Mouse (Mus musculus): ENCODE data around the gene Uso1. TPM values are rescaled to one million over a fixed set of nuclear protein-coding genes. Genes with fewer than 3 reads are reported as not detected.

Gene Uso1
- polyA plus RNA-seq, 1 experiment from 2014 or later = 26.9 TPM

Other genes starting within 250 kb of the Uso1 start
- 44.8 and 50.4 TPM in 2 replicates for gene Rchy1, start 174.9 kb upstream of the Uso1 start, polyA plus RNA-seq (2014; fragmentation: Nextera tagmentation; extraction: Ambion mirVana)
- not detected in 2 replicates for gene Odaph, start 150.5 kb upstream of the Uso1 start, polyA plus RNA-seq (2014; fragmentation: Nextera tagmentation; extraction: Ambion mirVana)
- gene Cdkl2, start 94.1 kb upstream of the Uso1 start, polyA plus RNA-seq (2014; fragmentation: Nextera tagmentation; extraction: Ambion mirVana) = 0.93 TPM in 2 replicates
- gene G3bp2, start 54.2 kb upstream of the Uso1 start, polyA plus RNA-seq (2014; fragmentation: Nextera tagmentation; extraction: Ambion mirVana) = 301 and 308 TPM in 2 replicates
- gene U90926, start 77.5 kb downstream of the Uso1 start, polyA plus RNA-seq (2014; fragmentation: Nextera tagmentation; extraction: Ambion mirVana) = not detected in 2 replicates
- not detected in 2 replicates for gene Ppef2, start 118.3 kb downstream of the Uso1 start, polyA plus RNA-seq (2014; fragmentation: Nextera tagmentation; extraction: Ambion mirVana)
- 5.2 and 6.1 TPM in 2 replicates for gene Naaa, start 140.2 kb downstream of the Uso1 start, polyA plus RNA-seq (2014; fragmentation: Nextera tagmentation; extraction: Ambion mirVana)
- 37.8 and 38.7 TPM in 2 replicates for gene Sdad1, start 172.5 kb downstream of the Uso1 start, polyA plus RNA-seq (2014; fragmentation: Nextera tagmentation; extraction: Ambion mirVana)
- gene Cxcl9, start 190.1 kb downstream of the Uso1 start, polyA plus RNA-seq (2014; fragmentation: Nextera tagmentation; extraction: Ambion mirVana) = not detected in 2 replicates
- gene Art3, start 193.9 kb downstream of the Uso1 start, polyA plus RNA-seq (2014; fragmentation: Nextera tagmentation; extraction: Ambion mirVana) = 6.8 and 7.5 TPM in 2 replicates
- gene Cxcl10, start 211.0 kb downstream of the Uso1 start, polyA plus RNA-seq (2014; fragmentation: Nextera tagmentation; extraction: Ambion mirVana) = 0.59 TPM in 1 of 2 replicates, not detected in the other

Data from neural tube, embryonic 11.5 days (tissue).